Mouse (Mus musculus): ENCODE measurements around the gene Tmem88. TPM values are rescaled to one million over a fixed set of nuclear protein-coding genes. Genes with fewer than 3 reads are reported as not detected.

The Tmem88 gene
- polyA plus RNA-seq, 1 experiment from 2014 or later: 8.7 TPM

GRCm38 (mm10) chr11:69356544-69356943, 41.5 kb downstream of the Tmem88 start:
- Histone ChIP-seq H3K9me3 (no peaks in the 10 kb centered on the region), H3K4me2 (no peak overlapping the region), H3K27ac (no peak overlapping the region), H3K4me1 (replicated peaks) (peaks cover 4% of the 10 kb centered on the region; the same call in 1 of the 2 replicates), H3K4me3 (no peak overlapping the region), H3K9ac (no peak overlapping the region), H3K36me3 (peaks cover 100% of the 10 kb centered on the region), H3K27me3 (no peaks in the 10 kb centered on the region)
- WGBS: 95% methylated on average over 5 of the region's 5 CpGs
- no peak for ATAC-seq (ENCODE audit: low FRiP score)

Other genes with a start within 250 kb of the Tmem88 start
- 0.29 and 0.31 TPM in 2 replicates for gene Alox12b, start 241.2 kb downstream of the Tmem88 start, polyA plus RNA-seq (2015; fragmentation: Nextera tagmentation; extraction: Ambion mirVana)
- 0.12 and 0.16 TPM in 2 replicates for gene Alox8, start 200.4 kb downstream of the Tmem88 start, polyA plus RNA-seq (2015; fragmentation: Nextera tagmentation; extraction: Ambion mirVana)
- gene Gucy2e, start 161.2 kb downstream of the Tmem88 start, polyA plus RNA-seq (2015; fragmentation: Nextera tagmentation; extraction: Ambion mirVana): 0.21 and 0.30 TPM in 2 replicates
- gene Cntrob, start 74.5 kb downstream of the Tmem88 start, polyA plus RNA-seq (2015; fragmentation: Nextera tagmentation; extraction: Ambion mirVana): 22.6 and 24.4 TPM in 2 replicates
- gene Trappc1, start 74.3 kb downstream of the Tmem88 start, polyA plus RNA-seq (2015; fragmentation: Nextera tagmentation; extraction: Ambion mirVana): 204 and 210 TPM in 2 replicates
- gene Kcnab3, start 72.0 kb downstream of the Tmem88 start, polyA plus RNA-seq (2015; fragmentation: Nextera tagmentation; extraction: Ambion mirVana): 4.2 and 5.1 TPM in 2 replicates
- 163 and 166 TPM in 2 replicates for gene Rnf227, start 57.8 kb downstream of the Tmem88 start, polyA plus RNA-seq (2015; fragmentation: Nextera tagmentation; extraction: Ambion mirVana)
- gene Chd3, start 28.8 kb downstream of the Tmem88 start, polyA plus RNA-seq (2015; fragmentation: Nextera tagmentation; extraction: Ambion mirVana): 92.4 and 93.5 TPM in 2 replicates
- 103 and 105 TPM in 2 replicates for gene Naa38, start 2.7 kb downstream of the Tmem88 start, polyA plus RNA-seq (2015; fragmentation: Nextera tagmentation; extraction: Ambion mirVana)
- gene Cyb5d1, start 2.6 kb downstream of the Tmem88 start, polyA plus RNA-seq (2015; fragmentation: Nextera tagmentation; extraction: Ambion mirVana): 34.9 and 35.5 TPM in 2 replicates
- gene Kdm6b, start 15.4 kb upstream of the Tmem88 start, polyA plus RNA-seq (2015; fragmentation: Nextera tagmentation; extraction: Ambion mirVana): 50.6 and 51.3 TPM in 2 replicates
- gene Dnah2, start 150.9 kb upstream of the Tmem88 start, polyA plus RNA-seq (2015; fragmentation: Nextera tagmentation; extraction: Ambion mirVana): 2.1 and 2.7 TPM in 2 replicates
- gene Efnb3, start 162.0 kb upstream of the Tmem88 start, polyA plus RNA-seq (2015; fragmentation: Nextera tagmentation; extraction: Ambion mirVana): 90.1 and 92.0 TPM in 2 replicates
- gene Wrap53, start 182.0 kb upstream of the Tmem88 start, polyA plus RNA-seq (2015; fragmentation: Nextera tagmentation; extraction: Ambion mirVana): 23.0 and 24.2 TPM in 2 replicates
- 76.3 and 78.1 TPM in 2 replicates for gene Trp53, start 182.1 kb upstream of the Tmem88 start, polyA plus RNA-seq (2015; fragmentation: Nextera tagmentation; extraction: Ambion mirVana)
- gene Atp1b2, start 207.7 kb upstream of the Tmem88 start, polyA plus RNA-seq (2015; fragmentation: Nextera tagmentation; extraction: Ambion mirVana): 27.6 and 29.7 TPM in 2 replicates
- gene Shbg, start 219.7 kb upstream of the Tmem88 start, polyA plus RNA-seq (2015; fragmentation: Nextera tagmentation; extraction: Ambion mirVana): not detected in 2 replicates
- 28.0 and 28.1 TPM in 2 replicates for gene Sat2, start 223.8 kb upstream of the Tmem88 start, polyA plus RNA-seq (2015; fragmentation: Nextera tagmentation; extraction: Ambion mirVana)
- 40.5 and 52.0 TPM in 2 replicates for gene Fxr2, start 234.8 kb upstream of the Tmem88 start, polyA plus RNA-seq (2015; fragmentation: Nextera tagmentation; extraction: Ambion mirVana)

Measured in hindbrain, embryonic 13.5 days (tissue).